Mouse (Mus musculus) ES-E14 (cell line): ENCODE measurements at regions not wholly inside any gene's neighbourhood (a gene's known extent, or its start where the extent isn't known, plus 50 kb on each side); places are given as distances from the start of the nearest gene placed in this dataset.

ENCODE experiments used
- CHD2 ChIP-seq: IDR thresholded peaks from 2 replicates; pipeline ENCODE4 v1.6.1; 2014; ENCODE audit warnings: mild to moderate bottlenecking, low read depth, low read length, inconsistent platforms
- MAFK ChIP-seq: IDR thresholded peaks from 2 replicates; pipeline ENCODE4 v1.6.1; 2014; ENCODE audit warnings: mild to moderate bottlenecking, low read depth, low read length, inconsistent platforms; ENCODE audit not compliant: insufficient read depth
- ZNF384 ChIP-seq: IDR thresholded peaks from 2 replicates; pipeline ENCODE4 v1.6.1; 2012; ENCODE audit warnings: low read depth, low read length, inconsistent platforms

DNA sequence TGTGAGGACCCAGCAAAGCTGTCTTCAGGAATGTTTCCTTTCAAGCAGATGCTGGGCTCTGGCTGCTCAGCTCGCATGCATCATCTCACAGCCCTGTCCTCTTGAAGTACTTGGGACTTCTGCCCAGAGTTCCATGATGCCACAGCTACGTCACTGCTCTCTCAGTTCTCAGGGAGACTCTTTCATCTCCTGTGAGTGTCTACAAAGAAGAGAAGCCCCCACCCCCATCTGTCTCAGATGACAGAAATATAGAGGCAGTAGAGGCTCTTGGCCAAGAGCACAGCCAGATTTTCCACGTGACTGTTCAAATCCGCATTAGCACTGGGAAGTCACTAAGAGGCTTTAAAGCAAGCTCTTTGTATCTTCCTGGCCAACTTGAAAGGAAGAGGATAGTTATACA is 262.1 kb upstream of the Msx2 start:
- no peak for TF ChIP-seq CHD2
- TF ChIP-seq ZNF384: no peak
- no peak for TF ChIP-seq MAFK
